ENCODE assay signal across 15 mouse cellular contexts in genomic region chr10:89833166-89833565, GRCm38 (mm10). TPM values are rescaled to one million over a fixed set of nuclear protein-coding genes. Genes with fewer than 3 reads are reported as not detected.
A peak's percentile ranks its signal among the peaks of the same experiment; 100 is the strongest.
DNase-seq lines count a peak whose midpoint lies in the region; ATAC-seq lines count a peak whose summit lies in the region.
"Had no signal": no experiment of that assay in that cellular context is flagged by ENCODE, and none has a peak within 500 bp of the region (broad histone marks: within the 10 kb centered on the region; RNA-seq: fewer than 3 reads in every experiment).

No protein-coding gene starts in this region.

- no peaks in the 10 kb centered on the region for H3K36me3 ChIP-seq in heart, embryonic 11.5 days (ENCODE audit: control insufficient read depth, insufficient read depth, low read length)
- H3K36me3 ChIP-seq: heart, embryonic 15.5 days; limb, embryonic 15.5 days; midbrain, embryonic 13.5 days; neural tube, embryonic 12.5 days had no signal

- no peak overlapping the region for H3K9ac ChIP-seq in heart, embryonic 11.5 days (ENCODE audit: low read depth, low read length)
- H3K9ac ChIP-seq: forebrain, postnatal 0 days; heart, embryonic 15.5 days; hindbrain, embryonic 14.5 days; limb, embryonic 15.5 days; midbrain, embryonic 13.5 days; neural tube, embryonic 12.5 days had no signal

- H3K27ac ChIP-seq in heart, embryonic 11.5 days (ENCODE audit: low read depth, low read length), result no peak overlapping the region
- H3K27ac ChIP-seq: heart, embryonic 15.5 days; hindbrain, embryonic 14.5 days; limb, embryonic 15.5 days; midbrain, embryonic 13.5 days; neural tube, embryonic 12.5 days had no signal

- no peak for ATAC-seq in heart, embryonic 11.5 days (replicated peaks; ENCODE audit: insufficient number of reproducible peaks, low FRiP score, low TSS enrichment)
- ATAC-seq: midbrain, embryonic 13.5 days had no signal

- DNase-seq in heart, adult 11 months, result peak; percentile 67
- peak; percentile 19 for DNase-seq in retina, postnatal 1 day
- DNase-seq in retina, embryonic 14.5 days (ENCODE audit: low spot score), result no peak
- DNase-seq in cerebellum, postnatal 14 days, result peak; percentile 51 to 71
- DNase-seq in kidney, postnatal 4 days, result peak; percentile 41 to 48
- no peak for DNase-seq in ovary, postnatal 36 days (ENCODE audit: low spot score)
- DNase-seq: forebrain, postnatal 0 days; gastrocnemius, postnatal 14 days; right cerebral cortex, adult 18-20 months had no signal

- no peaks in the 10 kb centered on the region for H3K9me3 ChIP-seq in heart, embryonic 11.5 days (replicated peaks; ENCODE audit: control insufficient read depth, low read length)
- H3K9me3 ChIP-seq: heart, embryonic 15.5 days; limb, embryonic 15.5 days; midbrain, embryonic 13.5 days; neural tube, embryonic 12.5 days had no signal

- H3K4me1 ChIP-seq in heart, embryonic 11.5 days (ENCODE audit: control insufficient read depth, insufficient read depth, low read length), result no peaks in the 10 kb centered on the region
- H3K4me1 ChIP-seq: heart, embryonic 15.5 days; limb, embryonic 15.5 days; midbrain, embryonic 13.5 days; neural tube, embryonic 12.5 days had no signal

- H3K4me2 ChIP-seq in heart, embryonic 11.5 days, result no peak overlapping the region
- H3K4me2 ChIP-seq: heart, embryonic 15.5 days; hindbrain, embryonic 14.5 days; limb, embryonic 15.5 days; midbrain, embryonic 13.5 days; neural tube, embryonic 12.5 days had no signal

- 70% methylated on average over 10 of the region's 10 CpGs for WGBS in heart, embryonic 11.5 days (ENCODE audit: insufficient replicate concordance)

- no peak overlapping the region for H3K4me3 ChIP-seq in heart, embryonic 11.5 days (ENCODE audit: low read depth, low read length)
- H3K4me3 ChIP-seq: heart, embryonic 15.5 days; limb, embryonic 15.5 days; midbrain, embryonic 13.5 days; neural tube, embryonic 12.5 days had no signal

- H3K27me3 ChIP-seq in heart, embryonic 11.5 days (ENCODE audit: control insufficient read depth, insufficient read depth, low read length), result no peaks in the 10 kb centered on the region
- H3K27me3 ChIP-seq: heart, embryonic 15.5 days; limb, embryonic 15.5 days; midbrain, embryonic 13.5 days; neural tube, embryonic 12.5 days had no signal

RNA-seq across cellular contexts. Expression of gene Anks1b, which starts 40.1 kb away (rescaled TPM):
- polyA plus RNA-seq in heart, embryonic 11.5 days (2014; fragmentation: Nextera tagmentation; extraction: Ambion mirVana), result 0.84 and 1.0 TPM in 2 replicates

Comparison
In these comparisons a context has a peak if more than half of its experiments do, and no peak if none do; other contexts are left out.
1. DNase-seq: peak in heart, adult 11 months (single experiment), retina, postnatal 1 day (single experiment), cerebellum, postnatal 14 days (2 of 2) and kidney, postnatal 4 days (2 of 2); none in retina, embryonic 14.5 days (single experiment) and ovary, postnatal 36 days (single experiment).